Mouse (Mus musculus) T-helper 2 cell (primary cell): Measurements from ENCODE around the gene Ldhd.

Experiments
- in situ Hi-C: fragments of 300-600 bp; cut with MboI, MseI; formaldehyde crosslinking; loops from one replicate; pipeline ENCODE4 v1.15.1; 2025; ENCODE audit warnings: high pct_unique_total_duplicates

Ldhd gene

DNA sequence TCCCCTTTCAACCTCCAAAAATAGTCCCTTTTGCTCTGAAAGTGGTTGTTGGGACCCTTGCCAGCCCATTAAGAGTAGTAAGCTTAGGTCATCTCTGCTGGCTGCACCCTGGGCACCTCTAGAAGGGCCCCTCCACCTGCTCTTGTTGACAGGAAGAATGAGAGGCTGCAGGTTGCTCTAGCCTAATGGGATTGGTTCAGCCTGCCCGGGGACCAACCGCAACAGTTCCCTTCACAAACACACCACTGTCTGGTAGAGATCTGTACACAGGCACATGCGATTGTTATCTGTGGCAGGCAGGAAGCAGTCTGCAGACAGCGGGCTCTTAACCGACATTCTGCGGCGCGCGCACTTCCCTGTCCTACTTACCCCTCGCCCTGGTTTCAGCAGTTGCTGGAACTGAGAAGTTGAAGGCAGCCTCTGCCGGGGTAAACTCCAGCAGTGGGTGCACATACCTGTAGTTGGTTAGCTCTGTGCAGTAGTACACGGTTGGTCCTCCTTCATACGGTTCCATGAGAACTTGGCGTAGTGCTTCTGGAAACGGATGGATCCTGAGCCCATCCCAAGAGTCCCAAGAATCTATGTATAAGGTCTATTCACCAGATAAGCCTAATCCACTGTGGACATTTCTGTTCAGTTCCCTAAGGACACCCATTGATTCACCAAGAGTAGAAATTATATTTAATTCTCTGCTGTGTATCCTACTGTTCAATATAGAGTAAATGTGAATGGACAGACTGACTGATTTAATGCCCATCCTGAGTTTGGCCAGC lies 34.3 kb downstream of the Ldhd start:
- in situ Hi-C loops: loop anchor here (25.0 kb wide), 1 partner anchor 559 kb away; the partner anchor contains the start of genes Aars and Ddx19b

DNA sequence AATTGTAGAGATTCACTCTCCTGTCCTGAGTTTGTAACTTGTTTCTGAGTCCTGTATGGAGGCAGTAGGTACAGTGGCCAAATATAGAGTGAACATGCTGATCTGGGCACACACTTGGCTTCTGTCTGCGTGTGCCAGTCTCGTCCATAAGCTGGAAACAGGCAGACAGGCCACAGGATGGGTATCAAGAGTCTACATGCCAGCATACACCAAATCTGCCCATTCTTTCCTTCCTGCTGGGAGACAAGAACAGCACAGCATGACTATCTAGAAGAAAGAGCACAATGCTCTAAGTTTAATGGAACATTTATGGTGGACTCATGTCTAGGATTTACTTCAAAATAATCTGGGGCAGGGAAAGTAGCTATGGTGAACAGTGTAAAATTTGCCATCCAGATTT lies 35.2 kb downstream of the Ldhd start:
- in situ Hi-C loops: loop anchor here (25.0 kb wide), 1 partner anchor 558 kb away; the partner anchor contains the start of genes Aars and Ddx19b

DNA sequence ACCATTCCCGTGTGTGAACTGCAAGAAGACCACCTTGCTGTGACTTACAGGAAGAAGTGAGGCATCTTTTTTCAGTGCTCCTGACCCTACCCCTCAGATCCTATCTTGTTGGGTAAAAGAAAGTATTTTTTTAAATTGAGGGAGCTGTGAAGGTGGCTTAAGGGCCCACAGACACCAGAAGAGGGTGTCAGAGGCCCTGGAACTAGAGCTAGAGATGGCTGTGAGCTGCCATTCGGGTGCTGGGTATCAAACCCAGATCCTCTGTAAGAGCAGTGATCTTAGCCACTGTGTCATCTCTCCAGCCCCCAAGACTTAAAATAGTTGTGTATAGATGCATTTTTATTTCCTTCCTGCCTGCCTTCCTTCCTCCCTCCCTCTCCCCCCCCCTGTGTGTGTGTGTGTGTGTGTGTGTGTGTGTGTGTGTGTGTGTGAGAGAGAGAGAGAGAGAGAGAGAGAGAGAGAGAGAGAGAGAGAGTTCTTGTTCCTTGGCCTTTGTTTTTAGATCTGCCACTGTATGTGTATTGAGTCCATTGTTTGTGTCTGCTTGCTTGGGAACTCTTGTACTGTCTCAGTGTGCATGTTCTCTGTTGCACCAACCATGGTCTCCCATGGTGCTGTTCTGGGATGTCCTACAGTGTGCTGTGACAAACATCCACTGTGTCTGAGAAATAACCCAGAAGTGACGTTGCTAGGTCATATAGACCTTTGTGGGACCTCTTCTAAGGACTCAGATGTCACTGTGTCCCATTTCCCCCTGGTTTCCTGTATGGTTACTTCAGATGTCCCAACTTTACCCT lies 35.9 kb downstream of the Ldhd start:
- in situ Hi-C loops: loop anchor here (25.0 kb wide), 1 partner anchor 557 kb away; the partner anchor contains the start of genes Aars and Ddx19b

DNA sequence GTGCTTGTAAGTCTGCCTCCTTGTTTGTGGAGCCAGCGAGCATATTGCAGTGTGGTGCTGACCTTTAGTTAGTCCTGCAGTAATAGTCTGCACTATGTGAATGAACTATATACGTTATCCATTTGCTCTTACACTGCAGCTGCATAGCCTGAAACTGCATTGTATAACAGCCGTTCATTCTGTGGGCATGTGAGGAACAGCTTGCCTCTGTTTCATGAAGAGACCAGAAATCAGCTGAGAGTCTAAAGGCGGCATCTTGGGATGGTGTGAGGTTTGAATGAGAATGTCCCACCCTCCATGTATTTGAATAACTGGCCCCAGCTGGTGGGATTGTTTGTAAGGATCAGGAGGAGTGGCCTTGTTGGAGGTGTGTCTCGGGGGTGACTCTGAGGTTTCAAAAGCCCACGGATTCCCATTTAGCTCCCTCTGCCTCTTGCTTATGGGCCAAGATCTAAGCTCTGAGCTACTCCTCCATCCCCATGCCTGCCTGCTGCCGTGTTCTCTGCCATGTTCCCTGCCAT lies 37.7 kb downstream of the Ldhd start:
- in situ Hi-C loops: loop anchor here (25.0 kb wide), 1 partner anchor 555 kb away; the partner anchor contains the start of genes Aars and Ddx19b

- in situ Hi-C loops: loop anchor here (25.0 kb wide), 1 partner anchor 554 kb away; the partner anchor contains the start of genes Aars and Ddx19b
Measured at GRCm38 (mm10) chr8:111591176-111591575, 39.0 kb downstream of the Ldhd start.

- in situ Hi-C loops: loop anchor here (25.0 kb wide), 1 partner anchor 553 kb away; the partner anchor contains the start of genes Aars and Ddx19b
Measured at GRCm38 (mm10) chr8:111590214-111590613, 40.0 kb downstream of the Ldhd start.

- in situ Hi-C loops: loop anchor here (25.0 kb wide), 1 partner anchor 551 kb away; the partner anchor contains the start of genes Aars and Ddx19b
Measured at GRCm38 (mm10) chr8:111588336-111588735, 41.8 kb downstream of the Ldhd start.

- in situ Hi-C loops: loop anchor here (25.0 kb wide), 1 partner anchor 550 kb away; the partner anchor contains the start of genes Aars and Ddx19b
Measured at GRCm38 (mm10) chr8:111587545-111588094, 42.6 kb downstream of the Ldhd start.

GRCm38 (mm10) chr8:111584946-111585345 lies 45.2 kb downstream of the Ldhd start:
- in situ Hi-C loops: loop anchor here (25.0 kb wide), 1 partner anchor 548 kb away; the partner anchor contains the start of genes Aars and Ddx19b

- in situ Hi-C loops: loop anchor here (25.0 kb wide), 1 partner anchor 545 kb away; the partner anchor contains the start of genes Aars and Ddx19b
Measured at GRCm38 (mm10) chr8:111582386-111582785, 47.8 kb downstream of the Ldhd start.

- in situ Hi-C loops: loop anchor here (25.0 kb wide), 1 partner anchor 543 kb away; the partner anchor contains the start of genes Aars and Ddx19b
Measured at GRCm38 (mm10) chr8:111580306-111580705, 49.9 kb downstream of the Ldhd start.

DNA sequence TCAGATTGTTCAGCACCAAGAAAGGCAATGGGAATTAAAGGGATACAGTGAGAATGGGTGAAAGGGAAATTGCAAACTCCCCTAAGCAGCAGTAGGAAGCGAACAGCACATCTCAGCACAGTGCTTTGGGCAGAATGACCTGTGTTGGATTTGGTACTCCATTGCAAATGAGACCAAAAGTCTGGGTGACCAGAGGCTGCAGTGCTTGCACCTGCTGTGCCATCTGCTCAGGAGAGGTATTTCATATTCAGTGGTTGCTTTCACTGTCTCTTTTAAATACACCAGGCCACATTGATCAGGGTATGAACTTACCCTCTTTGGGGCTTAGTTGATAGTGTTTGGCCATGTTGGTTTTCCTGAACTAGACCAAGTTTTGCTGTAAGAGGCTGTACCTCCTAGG lies 50.9 kb downstream of the Ldhd start:
- in situ Hi-C loops: loop anchor here (25.0 kb wide), 1 partner anchor 542 kb away; the partner anchor contains the start of genes Aars and Ddx19b

GRCm38 (mm10) chr8:111577880-111578533 lies 52.2 kb downstream of the Ldhd start:
- in situ Hi-C loops: loop anchor here (25.0 kb wide), 1 partner anchor 541 kb away; the partner anchor contains the start of genes Aars and Ddx19b

DNA sequence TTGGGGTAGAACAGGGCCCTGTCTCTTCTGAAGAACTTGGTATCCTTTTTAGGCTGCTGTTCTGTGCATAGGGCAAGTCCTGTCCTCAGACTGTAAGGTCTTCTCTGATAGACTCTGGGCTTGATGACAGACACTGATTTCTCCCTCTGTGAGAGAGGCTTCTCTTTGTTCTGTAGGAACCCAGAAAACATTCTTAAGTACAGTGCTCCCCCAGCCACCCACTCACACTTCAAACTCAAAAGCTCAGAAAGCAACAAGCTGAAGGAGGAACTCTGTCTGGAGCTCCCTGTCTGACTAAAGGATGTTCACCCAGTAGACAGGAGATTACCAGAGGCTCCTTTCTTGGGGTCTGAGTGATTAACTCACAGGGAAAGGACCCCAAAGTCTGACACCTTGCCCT lies 53.7 kb downstream of the Ldhd start:
- in situ Hi-C loops: loop anchor here (25.0 kb wide), 1 partner anchor 539 kb away; the partner anchor contains the start of genes Aars and Ddx19b

DNA sequence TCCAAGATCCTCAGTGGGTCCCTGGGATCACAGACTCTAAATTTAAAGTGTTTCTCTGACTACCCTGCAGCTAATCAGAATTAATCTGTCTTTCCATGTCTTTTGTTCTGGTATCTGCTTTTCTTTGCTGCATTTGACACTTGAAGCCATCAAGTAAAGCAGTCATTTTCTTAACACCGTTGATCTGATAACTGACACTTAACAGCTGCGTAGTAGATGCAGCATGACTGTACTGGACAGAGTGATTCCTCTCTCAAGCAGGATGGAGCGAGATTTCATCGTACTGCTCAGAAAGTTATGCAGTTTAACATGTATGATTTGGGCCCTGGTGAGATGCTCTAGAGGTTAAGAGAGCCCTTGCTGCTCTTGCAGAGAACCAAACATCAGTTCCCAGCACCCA lies 54.7 kb downstream of the Ldhd start:
- in situ Hi-C loops: loop anchor here (25.0 kb wide), 1 partner anchor 538 kb away; the partner anchor contains the start of genes Aars and Ddx19b

DNA sequence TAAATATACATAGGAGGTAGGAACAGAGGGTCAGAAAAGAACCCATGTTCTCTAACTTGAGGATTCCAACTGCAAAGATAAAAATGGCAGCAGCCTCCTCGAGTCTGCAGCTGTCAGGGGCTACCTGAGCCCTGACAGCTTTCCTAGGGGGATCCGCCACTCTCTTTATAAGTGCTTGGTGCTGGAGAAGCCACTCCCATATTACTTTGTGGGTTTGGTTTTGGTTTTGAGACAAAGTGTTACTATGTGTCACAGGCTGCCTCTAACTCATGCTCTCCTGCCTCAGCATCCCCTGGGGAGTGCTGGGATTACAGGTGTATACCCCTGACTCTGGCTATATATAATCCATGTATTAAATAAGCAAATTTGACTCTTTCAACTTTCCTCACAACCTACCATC lies 56.2 kb downstream of the Ldhd start:
- in situ Hi-C loops: no loop called here
